Mouse (Mus musculus) thymus, adult 2 months (tissue): ENCODE data around the gene Psmc5. TPM values are rescaled to one million over a fixed set of nuclear protein-coding genes. Genes with fewer than 3 reads are reported as not detected.

ENCODE experiments used
- DNase-seq: peaks from one replicate; pipeline ENCODE4 v3.0.0; 2021
- H3K27ac ChIP-seq: fragments of 200-500 bp; 2 replicates; pipeline ENCODE4 v1.5.1; 2012; ENCODE audit warnings: low read length, control low read depth; ENCODE audit not compliant: control insufficient read depth, insufficient read depth
- H3K27me3 ChIP-seq: fragments of 200-500 bp; 2 replicates; pipeline ENCODE4 v1.6.1; 2012; ENCODE audit warnings: mild to moderate bottlenecking, low read length, moderate library complexity, mixed read lengths; ENCODE audit not compliant: control insufficient read depth, insufficient read depth
- H3K36me3 ChIP-seq: fragments of 200-500 bp; 2 replicates; pipeline ENCODE4 v1.6.1; 2012; ENCODE audit warnings: mild to moderate bottlenecking, low read length, moderate library complexity; ENCODE audit not compliant: control insufficient read depth, insufficient read depth
- H3K4me1 ChIP-seq: fragments of 200-500 bp; replicated peaks from 2 replicates; pipeline ENCODE4 v1.6.1; 2012; ENCODE audit warnings: low read length; ENCODE audit not compliant: control insufficient read depth, insufficient read depth
- H3K4me3 ChIP-seq: fragments of 200-500 bp; 2 replicates; pipeline ENCODE4 v1.5.1; 2012; ENCODE audit warnings: mild to moderate bottlenecking, low read length, control low read depth, moderate library complexity; ENCODE audit not compliant: control insufficient read depth, insufficient read depth
- CTCF ChIP-seq: fragments of 200-500 bp; IDR thresholded peaks from 2 replicates; pipeline ENCODE4 v1.5.1; 2012; ENCODE audit warnings: mild to moderate bottlenecking, control low read depth, low read length, moderate library complexity, borderline replicate concordance; ENCODE audit not compliant: control insufficient read depth, poor library complexity, insufficient read depth; ENCODE audit errors: extremely low read depth
- POLR2A ChIP-seq: fragments of 200-500 bp; IDR thresholded peaks from 2 replicates; pipeline ENCODE4 v1.6.1; 2012; ENCODE audit warnings: mild to moderate bottlenecking, low read length, control low read depth, moderate library complexity; ENCODE audit not compliant: control insufficient read depth, poor library complexity, insufficient read depth; ENCODE audit errors: extremely low read depth
- WGBS: fragments of 180-500 bp; shearing (Covaris S2); methylation state at CpG from one replicate; pipeline ENCODE4 v1.1.7; 2018; 5-methylcytosine and 5-hydroxymethylcytosine counted together
- polyA plus RNA-seq: library from polyadenylated mRNA; depleted of rRNA; stranded (reverse); fragments of >200 nt; gene quantifications from 2 replicates; pipeline ENCODE4 v1.2.3, GENCODE M21; 2012

The Psmc5 gene
- polyA plus RNA-seq, 1 experiment: 53.9 TPM

DNA sequence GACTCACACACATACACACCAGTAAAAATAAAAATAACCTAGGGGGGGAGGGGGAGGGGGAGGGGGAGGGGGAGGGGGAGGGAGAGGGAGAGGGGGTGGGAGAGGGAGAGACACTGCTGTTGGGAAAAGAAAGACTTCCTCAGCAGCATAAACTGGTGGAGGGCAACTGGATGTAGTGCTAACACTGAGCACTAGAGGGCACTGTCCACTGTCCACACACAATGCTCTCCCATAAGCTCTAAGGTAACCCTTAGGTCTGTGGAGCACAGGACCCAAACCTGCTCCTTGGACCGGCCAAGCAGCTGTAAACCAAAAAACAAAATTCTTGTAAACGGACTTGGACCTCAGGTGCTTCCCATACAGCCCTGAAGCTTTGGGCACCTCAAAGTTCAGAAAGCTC lies 46.7 kb downstream of the Psmc5 start:
- no peak overlapping the region for H3K27ac ChIP-seq
- H3K4me3 ChIP-seq: no peak overlapping the region
- peaks cover 11% of the 10 kb centered on the region for H3K4me1 ChIP-seq
- H3K27me3 ChIP-seq: no peaks in the 10 kb centered on the region
- no peaks in the 10 kb centered on the region for H3K36me3 ChIP-seq
- TF ChIP-seq POLR2A (no peak), CTCF (peak; percentile 19; the same call in 1 of the 2 replicates)
- peak; percentile 73 for DNase-seq
- 5% methylated on average over 2 of the region's 2 CpGs for WGBS

- Histone ChIP-seq H3K27ac (peak overlapping the region; percentile 43; the same call in 1 of the 2 replicates), H3K27me3 (no peaks in the 10 kb centered on the region), H3K4me3 (no peak overlapping the region), H3K36me3 (no peaks in the 10 kb centered on the region), H3K4me1 (peaks cover 18% of the 10 kb centered on the region)
- TF ChIP-seq POLR2A (no peak), CTCF (no peak)
- 68% methylated on average over 10 of the region's 10 CpGs for WGBS
- DNase-seq: no peak
Measured at GRCm38 (mm10) chr11:106305348-106306064, 49.6 kb downstream of the Psmc5 start.

- Histone ChIP-seq H3K4me3 (no peak overlapping the region), H3K4me1 (peaks cover 18% of the 10 kb centered on the region), H3K27me3 (no peaks in the 10 kb centered on the region), H3K36me3 (no peaks in the 10 kb centered on the region), H3K27ac (no peak overlapping the region)
- no peak for DNase-seq
- no peak for TF ChIP-seq POLR2A
- no peak for TF ChIP-seq CTCF
- WGBS: 93% methylated on average over 3 of the region's 3 CpGs
Measured at GRCm38 (mm10) chr11:106306065-106306385, 50.1 kb downstream of the Psmc5 start.

DNA sequence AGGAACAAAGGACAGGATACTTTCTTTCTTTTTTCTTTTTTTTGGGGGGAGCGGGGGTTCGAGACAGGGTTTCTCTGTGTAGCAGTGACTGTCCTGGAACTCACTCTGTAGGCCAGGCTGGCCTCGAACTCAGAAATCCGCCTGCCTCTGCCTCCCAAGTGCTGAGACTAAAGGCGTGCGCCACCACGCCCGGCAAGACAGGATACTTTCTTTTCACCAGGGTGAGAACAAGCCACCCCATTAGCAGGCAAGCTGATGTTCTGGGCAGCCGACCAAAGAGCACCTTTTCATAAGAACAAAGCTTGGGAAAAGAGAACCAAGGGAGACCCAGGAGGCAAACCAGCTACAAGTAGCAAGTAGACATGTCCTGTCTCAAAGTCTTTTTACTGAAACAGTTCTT lies 50.8 kb downstream of the Psmc5 start:
- H3K27me3 ChIP-seq: no peaks in the 10 kb centered on the region
- H3K4me3 ChIP-seq: no peak overlapping the region
- no peak overlapping the region for H3K27ac ChIP-seq
- 89% methylated on average over 9 of the region's 9 CpGs for WGBS
- no peak for TF ChIP-seq POLR2A
- TF ChIP-seq CTCF: no peak
- no peak for DNase-seq
- H3K4me1 ChIP-seq: peaks cover 18% of the 10 kb centered on the region
- no peaks in the 10 kb centered on the region for H3K36me3 ChIP-seq

DNA sequence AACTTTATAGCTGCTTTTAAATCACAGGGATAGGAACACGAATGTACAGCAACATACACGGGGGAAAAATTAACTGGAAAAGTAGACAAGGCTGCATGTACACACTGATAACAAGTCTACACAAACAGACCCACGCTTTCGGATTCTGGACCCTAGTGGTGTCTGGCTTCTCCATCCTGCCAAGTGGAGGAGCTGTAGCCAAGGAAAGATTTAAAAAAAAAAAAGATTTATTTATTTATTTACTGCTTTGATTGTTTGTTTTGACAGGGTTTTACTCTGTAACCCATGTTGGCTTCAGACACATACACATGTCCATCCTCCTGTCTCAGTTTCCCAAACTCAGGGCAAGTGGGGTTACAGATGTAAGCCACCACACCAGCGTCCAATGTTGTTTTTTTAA lies 51.5 kb downstream of the Psmc5 start:
- DNase-seq: no peak
- H3K27ac ChIP-seq: no peak overlapping the region
- TF ChIP-seq POLR2A: no peak
- TF ChIP-seq CTCF: no peak
- 86% methylated on average over 5 of the region's 5 CpGs for WGBS
- H3K27me3 ChIP-seq: no peaks in the 10 kb centered on the region
- H3K4me3 ChIP-seq: no peak overlapping the region
- peaks cover 18% of the 10 kb centered on the region for H3K4me1 ChIP-seq
- no peaks in the 10 kb centered on the region for H3K36me3 ChIP-seq

DNA sequence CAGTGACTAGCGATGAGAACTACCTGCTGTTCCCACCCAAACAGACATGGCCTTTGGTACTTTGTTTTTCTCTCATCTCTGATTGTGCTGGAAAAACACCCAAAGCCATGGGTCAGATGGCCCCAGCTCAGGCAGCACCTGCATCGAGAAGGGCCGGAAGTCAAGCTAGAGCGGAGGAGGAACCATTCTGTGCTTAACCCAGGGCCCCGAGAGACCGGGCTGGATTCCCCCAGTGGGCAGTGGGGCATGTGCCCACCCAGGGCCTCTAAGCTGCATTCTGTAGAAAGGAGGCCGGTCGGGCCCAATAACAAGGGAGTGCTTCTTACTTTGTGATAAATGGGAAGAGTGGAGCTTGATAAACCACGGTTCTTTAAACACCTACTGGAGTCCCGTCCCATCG lies 52.2 kb downstream of the Psmc5 start:
- Histone ChIP-seq H3K4me1 (peaks cover 21% of the 10 kb centered on the region), H3K27ac (peak overlapping the region; percentile 30; the same call in 1 of the 2 replicates), H3K27me3 (no peaks in the 10 kb centered on the region), H3K4me3 (no peak overlapping the region), H3K36me3 (no peaks in the 10 kb centered on the region)
- WGBS: 80% methylated on average over 11 of the region's 11 CpGs
- no peak for TF ChIP-seq CTCF
- TF ChIP-seq POLR2A: no peak
- DNase-seq: no peak
